Mouse (Mus musculus) intestine, embryonic 15.5 days (tissue): ENCODE data around the gene Fat2. TPM values are rescaled to one million over a fixed set of nuclear protein-coding genes. Genes with fewer than 3 reads are reported as not detected.

Source experiments
- ATAC-seq: fragments of 200-750 bp; cut with Nextera tagmentation; 2 replicates; pipeline ENCODE4 v1.8.0; 2017; ENCODE audit warnings: moderate TSS enrichment, moderate library complexity
- H3K27ac ChIP-seq: fragments of 300-500 bp; sonication (generic); 2 replicates; pipeline ENCODE4 v1.5.1; 2015; ENCODE audit warnings: mild to moderate bottlenecking, inconsistent platforms
- H3K27me3 ChIP-seq: fragments of 300-500 bp; sonication (generic); replicated peaks from 2 replicates; pipeline ENCODE4 v1.6.1; 2015; ENCODE audit warnings: inconsistent platforms
- H3K36me3 ChIP-seq: fragments of 300-500 bp; sonication (generic); 2 replicates; pipeline ENCODE4 v1.6.1; 2015; ENCODE audit warnings: inconsistent platforms
- H3K4me1 ChIP-seq: fragments of 300-500 bp; sonication (generic); replicated peaks from 2 replicates; pipeline ENCODE4 v1.6.1; 2015; ENCODE audit warnings: inconsistent platforms
- H3K4me2 ChIP-seq: fragments of 300-500 bp; sonication (generic); replicated peaks from 2 replicates; pipeline ENCODE4 v1.6.1; 2015; ENCODE audit warnings: mild to moderate bottlenecking, inconsistent platforms
- H3K4me3 ChIP-seq: fragments of 300-500 bp; sonication (generic); replicated peaks from 2 replicates; pipeline ENCODE4 v1.5.1; 2015; ENCODE audit warnings: inconsistent platforms
- H3K9ac ChIP-seq: fragments of 300-500 bp; sonication (generic); 2 replicates; pipeline ENCODE4 v1.6.1; 2015; ENCODE audit warnings: inconsistent platforms
- H3K9me3 ChIP-seq: fragments of 300-500 bp; sonication (generic); 2 replicates; pipeline ENCODE4 v1.6.1; 2016; ENCODE audit warnings: inconsistent platforms
- WGBS: fragments of 180-500 bp; shearing (Covaris S2); methylation state at CpG from one replicate; pipeline ENCODE4 v1.1.7; 2015; 5-methylcytosine and 5-hydroxymethylcytosine counted together
- polyA plus RNA-seq: library from polyadenylated mRNA; unstranded; fragments of >200 nt; fragmentation: Nextera tagmentation; extraction: Ambion mirVana; gene quantifications from 2 replicates; pipeline ENCODE4 v1.2.1, GENCODE M21; 2015

The Fat2 gene
- polyA plus RNA-seq, 1 experiment from 2014 or later: 0.05 TPM

GRCm38 (mm10) chr11:55265647-55266046 is 70.7 kb downstream of the Fat2 start:
- no peaks in the 10 kb centered on the region for H3K9me3 ChIP-seq
- no peaks in the 10 kb centered on the region for H3K36me3 ChIP-seq
- H3K4me2 ChIP-seq: no peak overlapping the region
- H3K9ac ChIP-seq: no peak overlapping the region
- H3K4me1 ChIP-seq: no peaks in the 10 kb centered on the region
- no peak overlapping the region for H3K27ac ChIP-seq
- no peaks in the 10 kb centered on the region for H3K27me3 ChIP-seq
- no peak overlapping the region for H3K4me3 ChIP-seq
- ATAC-seq: no peak
- WGBS: 52% methylated on average over 2 of the region's 2 CpGs

GRCm38 (mm10) chr11:55264318-55264717 is 72.0 kb downstream of the Fat2 start:
- no peak for ATAC-seq
- H3K27me3 ChIP-seq: no peaks in the 10 kb centered on the region
- H3K36me3 ChIP-seq: no peaks in the 10 kb centered on the region
- WGBS: 68% methylated on average over 2 of the region's 2 CpGs
- no peak overlapping the region for H3K9ac ChIP-seq
- H3K9me3 ChIP-seq: no peaks in the 10 kb centered on the region
- H3K4me3 ChIP-seq: no peak overlapping the region
- H3K4me2 ChIP-seq: no peak overlapping the region
- H3K27ac ChIP-seq: no peak overlapping the region
- H3K4me1 ChIP-seq: no peaks in the 10 kb centered on the region

GRCm38 (mm10) chr11:55262000-55262399 is 74.4 kb downstream of the Fat2 start:
- no peaks in the 10 kb centered on the region for H3K27me3 ChIP-seq
- no peak overlapping the region for H3K27ac ChIP-seq
- H3K9ac ChIP-seq: no peak overlapping the region
- ATAC-seq: no peak
- WGBS: 70% methylated on average over 5 of the region's 5 CpGs
- H3K4me2 ChIP-seq: no peak overlapping the region
- H3K36me3 ChIP-seq: no peaks in the 10 kb centered on the region
- H3K4me1 ChIP-seq: no peaks in the 10 kb centered on the region
- no peak overlapping the region for H3K4me3 ChIP-seq
- H3K9me3 ChIP-seq: no peaks in the 10 kb centered on the region

GRCm38 (mm10) chr11:55261105-55261504 is 75.3 kb downstream of the Fat2 start:
- ATAC-seq: no peak
- no peak overlapping the region for H3K27ac ChIP-seq
- no peak overlapping the region for H3K4me2 ChIP-seq
- H3K9ac ChIP-seq: no peak overlapping the region
- no peaks in the 10 kb centered on the region for H3K27me3 ChIP-seq
- no peak overlapping the region for H3K4me3 ChIP-seq
- H3K4me1 ChIP-seq: no peaks in the 10 kb centered on the region
- no peaks in the 10 kb centered on the region for H3K9me3 ChIP-seq
- no peaks in the 10 kb centered on the region for H3K36me3 ChIP-seq
- 94% methylated on average over 4 of the region's 4 CpGs for WGBS

GRCm38 (mm10) chr11:55253391-55253790 is 83.0 kb downstream of the Fat2 start:
- no peaks in the 10 kb centered on the region for H3K4me1 ChIP-seq
- H3K4me2 ChIP-seq: no peak overlapping the region
- H3K9ac ChIP-seq: no peak overlapping the region
- 88% methylated on average over 9 of the region's 9 CpGs for WGBS
- H3K9me3 ChIP-seq: no peaks in the 10 kb centered on the region
- H3K27ac ChIP-seq: no peak overlapping the region
- H3K27me3 ChIP-seq: no peaks in the 10 kb centered on the region
- no peak overlapping the region for H3K4me3 ChIP-seq
- no peaks in the 10 kb centered on the region for H3K36me3 ChIP-seq
- no peak for ATAC-seq

- H3K27me3 ChIP-seq: no peaks in the 10 kb centered on the region
- H3K4me1 ChIP-seq: no peaks in the 10 kb centered on the region
- WGBS: 83% methylated on average over 6 of the region's 6 CpGs
- no peak for ATAC-seq
- H3K27ac ChIP-seq: no peak overlapping the region
- H3K9me3 ChIP-seq: no peaks in the 10 kb centered on the region
- H3K9ac ChIP-seq: no peak overlapping the region
- H3K4me3 ChIP-seq: no peak overlapping the region
- H3K4me2 ChIP-seq: no peak overlapping the region
- no peaks in the 10 kb centered on the region for H3K36me3 ChIP-seq
Measured at GRCm38 (mm10) chr11:55250527-55250926, 85.8 kb downstream of the Fat2 start.

- H3K9ac ChIP-seq: no peak overlapping the region
- no peaks in the 10 kb centered on the region for H3K27me3 ChIP-seq
- no peaks in the 10 kb centered on the region for H3K36me3 ChIP-seq
- H3K27ac ChIP-seq: no peak overlapping the region
- H3K4me1 ChIP-seq: no peaks in the 10 kb centered on the region
- H3K9me3 ChIP-seq: no peaks in the 10 kb centered on the region
- WGBS: 66% methylated on average over 7 of the region's 7 CpGs
- no peak overlapping the region for H3K4me2 ChIP-seq
- ATAC-seq: no peak
- H3K4me3 ChIP-seq: no peak overlapping the region
Measured at GRCm38 (mm10) chr11:55240556-55240955, 95.8 kb downstream of the Fat2 start.

- no peak for ATAC-seq
- H3K4me2 ChIP-seq: no peak overlapping the region
- H3K9ac ChIP-seq: no peak overlapping the region
- no peak overlapping the region for H3K4me3 ChIP-seq
- H3K27ac ChIP-seq: no peak overlapping the region
- H3K36me3 ChIP-seq: no peaks in the 10 kb centered on the region
- no peaks in the 10 kb centered on the region for H3K4me1 ChIP-seq
- H3K9me3 ChIP-seq: no peaks in the 10 kb centered on the region
- WGBS: 66% methylated on average over 3 of the region's 3 CpGs
- no peaks in the 10 kb centered on the region for H3K27me3 ChIP-seq
Measured at GRCm38 (mm10) chr11:55239496-55239895, 96.9 kb downstream of the Fat2 start.

- Histone ChIP-seq H3K4me2 (no peak overlapping the region), H3K4me3 (no peak overlapping the region), H3K27me3 (no peaks in the 10 kb centered on the region), H3K4me1 (no peaks in the 10 kb centered on the region), H3K9me3 (no peaks in the 10 kb centered on the region), H3K9ac (no peak overlapping the region), H3K36me3 (no peaks in the 10 kb centered on the region), H3K27ac (no peak overlapping the region)
- 62% methylated on average over 1 of the region's 1 CpGs for WGBS
- ATAC-seq: no peak
Measured at GRCm38 (mm10) chr11:55236815-55237214, 99.5 kb downstream of the Fat2 start.

- Histone ChIP-seq H3K27me3 (no peaks in the 10 kb centered on the region), H3K9ac (no peak overlapping the region), H3K4me1 (no peaks in the 10 kb centered on the region), H3K4me2 (no peak overlapping the region), H3K27ac (no peak overlapping the region), H3K36me3 (no peaks in the 10 kb centered on the region), H3K4me3 (no peak overlapping the region), H3K9me3 (no peaks in the 10 kb centered on the region)
- WGBS: 81% methylated on average over 4 of the region's 4 CpGs
- ATAC-seq: no peak
Measured at GRCm38 (mm10) chr11:55234791-55235190, 101.6 kb downstream of the Fat2 start.

- Histone ChIP-seq H3K4me1 (no peaks in the 10 kb centered on the region), H3K27me3 (no peaks in the 10 kb centered on the region), H3K36me3 (no peaks in the 10 kb centered on the region), H3K9me3 (no peaks in the 10 kb centered on the region), H3K9ac (no peak overlapping the region), H3K4me3 (no peak overlapping the region), H3K4me2 (no peak overlapping the region), H3K27ac (no peak overlapping the region)
- WGBS: 84% methylated on average over 7 of the region's 7 CpGs
- no peak for ATAC-seq
Measured at GRCm38 (mm10) chr11:55234288-55234687, 102.1 kb downstream of the Fat2 start.

GRCm38 (mm10) chr11:55231034-55231433 is 105.3 kb downstream of the Fat2 start:
- Histone ChIP-seq H3K36me3 (0 out of 2 replicates have a peak, but pooled peaks cover 5% of the 10 kb centered on the region), H3K4me1 (no peaks in the 10 kb centered on the region), H3K9me3 (no peaks in the 10 kb centered on the region), H3K27ac (no peak overlapping the region), H3K27me3 (no peaks in the 10 kb centered on the region), H3K4me2 (no peak overlapping the region), H3K9ac (no peak overlapping the region), H3K4me3 (no peak overlapping the region)
- ATAC-seq: no peak
- WGBS: 87% methylated on average over 6 of the region's 6 CpGs

GRCm38 (mm10) chr11:55221306-55221705 is 115.1 kb downstream of the Fat2 start:
- H3K4me3 ChIP-seq: no peak overlapping the region
- no peak overlapping the region for H3K9ac ChIP-seq
- no peaks in the 10 kb centered on the region for H3K27me3 ChIP-seq
- H3K36me3 ChIP-seq: 0 out of 2 replicates have a peak, but pooled peaks cover 6% of the 10 kb centered on the region
- H3K27ac ChIP-seq: no peak overlapping the region
- WGBS: 90% methylated on average over 7 of the region's 7 CpGs
- peaks cover 3% of the 10 kb centered on the region; the same call in 1 of the 2 replicates for H3K4me1 ChIP-seq
- ATAC-seq: no peak
- no peak overlapping the region for H3K4me2 ChIP-seq
- H3K9me3 ChIP-seq: no peaks in the 10 kb centered on the region
